Mouse (Mus musculus) naive thymus-derived CD4-positive, alpha-beta T cell, adult 2 months (primary cell): ENCODE results near the gene Rem1.
A peak's percentile ranks its signal among the peaks of the same experiment; 100 is the strongest.
"Not testable (repeated sequence)": the region's sequence is repeated elsewhere in the genome, so short reads cannot be mapped to it uniquely, and the experiment has no call there.

Experiments
- DNase-seq: peaks from one replicate; pipeline ENCODE4 v3.0.0-alpha.2; 2011; ENCODE audit warnings: low read depth

Gene Rem1

DNA sequence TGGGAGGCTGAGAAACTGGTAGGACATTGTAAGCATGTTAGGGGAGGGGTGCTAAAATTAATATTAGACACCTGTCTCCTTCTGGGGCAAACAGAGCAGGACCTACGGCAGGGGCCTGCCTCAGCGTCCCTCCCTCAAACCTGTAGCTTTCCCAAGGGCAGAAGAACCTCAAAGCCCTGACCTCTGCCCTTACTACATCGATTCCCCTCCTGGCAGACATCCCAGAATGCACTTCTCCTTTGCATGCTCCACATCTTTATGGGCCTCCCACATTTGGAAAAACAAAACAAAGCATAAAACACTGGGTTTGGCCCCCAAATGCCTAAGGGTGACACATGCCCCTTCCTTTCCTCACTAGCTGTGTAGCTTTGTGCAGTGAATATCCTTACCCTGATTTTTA lies 2.5 kb downstream of the Rem1 start:
- DNase-seq: no peak

DNA sequence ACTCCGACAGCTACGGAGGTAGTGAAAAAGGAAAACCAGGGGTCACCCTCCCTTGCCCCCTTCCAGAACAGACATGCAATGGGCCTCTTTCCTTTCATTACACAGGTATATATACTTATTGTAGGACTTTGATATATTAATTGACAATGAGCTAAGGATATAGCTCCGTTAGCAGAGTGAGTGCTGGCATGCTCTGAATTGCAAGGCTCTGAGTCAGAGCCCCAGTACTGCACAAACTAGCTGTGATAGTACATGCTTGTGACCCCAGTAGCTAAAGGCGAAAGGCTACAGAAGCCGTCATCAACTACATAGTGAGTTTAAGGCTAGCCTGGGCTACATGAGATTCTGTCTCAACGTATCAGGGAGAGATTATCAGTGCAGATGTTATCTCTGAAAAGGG lies 3.2 kb downstream of the Rem1 start:
- no peak for DNase-seq

DNA sequence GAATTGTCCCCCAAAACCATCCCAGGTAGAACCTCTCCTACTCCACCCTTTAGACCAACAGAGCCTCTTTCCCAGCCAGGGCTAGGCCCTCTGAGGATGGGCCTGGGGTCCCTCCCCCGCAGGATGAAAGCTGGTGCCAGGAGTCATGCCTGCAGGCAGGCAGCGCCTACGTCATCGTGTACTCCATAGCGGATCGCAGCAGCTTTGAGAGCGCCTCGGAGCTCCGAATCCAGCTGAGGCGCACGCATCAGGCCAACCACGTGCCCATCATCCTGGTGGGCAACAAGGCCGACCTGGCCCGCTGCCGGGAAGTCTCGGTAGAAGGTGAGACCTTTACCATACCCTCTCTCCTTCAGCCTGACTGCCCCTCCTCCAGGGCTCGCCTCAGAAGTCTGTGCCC lies 6.6 kb downstream of the Rem1 start:
- DNase-seq: no peak

DNA sequence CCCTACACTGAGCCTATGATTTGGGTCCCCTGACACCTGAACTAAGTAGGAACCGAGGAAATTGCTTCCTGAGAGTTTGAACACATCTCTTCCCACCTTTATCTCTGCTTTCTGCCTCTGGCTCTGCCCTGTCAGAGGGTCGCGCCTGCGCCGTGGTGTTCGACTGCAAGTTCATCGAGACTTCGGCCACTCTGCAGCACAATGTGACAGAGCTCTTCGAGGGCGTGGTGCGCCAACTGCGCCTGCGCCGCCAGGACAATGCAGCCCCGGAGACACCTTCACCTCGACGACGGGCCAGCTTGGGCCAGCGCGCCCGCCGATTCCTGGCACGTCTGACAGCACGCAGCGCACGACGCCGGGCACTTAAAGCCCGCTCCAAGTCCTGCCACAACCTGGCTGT lies 7.6 kb downstream of the Rem1 start:
- no peak for DNase-seq

DNA sequence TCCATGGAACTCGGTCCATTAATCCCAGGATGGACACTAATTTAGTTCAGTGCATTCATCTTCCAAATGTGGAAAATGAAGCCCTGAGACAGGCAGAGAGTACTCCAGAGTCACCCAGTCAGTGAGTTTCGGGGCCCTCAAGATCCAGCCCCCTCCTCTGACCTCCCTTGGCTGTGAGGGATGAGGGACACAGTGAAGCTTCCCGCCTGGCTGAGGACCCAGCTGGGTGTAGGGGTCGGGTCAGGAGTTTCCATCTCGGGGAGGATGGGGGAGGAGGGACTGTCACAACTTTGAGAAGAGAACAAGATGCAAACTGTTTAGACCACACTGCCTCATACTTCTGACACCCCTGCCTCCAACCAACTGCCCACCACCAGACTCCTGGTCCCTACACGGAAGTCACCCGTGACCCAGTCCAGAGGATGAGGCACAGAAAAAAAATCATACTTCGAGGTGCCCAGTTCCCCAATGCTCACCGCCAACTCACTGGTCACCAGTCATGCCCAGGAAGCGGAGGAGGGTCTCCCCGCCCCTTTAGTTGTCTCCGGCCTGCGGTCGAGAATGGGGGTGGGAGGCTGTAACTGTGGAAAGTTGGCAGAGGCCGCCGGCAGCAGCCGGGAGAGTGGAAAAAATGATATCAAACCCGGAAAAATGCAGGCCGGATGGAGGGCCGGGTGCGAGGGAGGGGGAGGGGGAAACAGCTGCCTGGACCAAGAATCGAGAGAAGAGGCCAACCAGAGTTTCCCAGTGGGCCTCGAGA lies 9.7 kb downstream of the Rem1 start:
- no peak for DNase-seq

DNA sequence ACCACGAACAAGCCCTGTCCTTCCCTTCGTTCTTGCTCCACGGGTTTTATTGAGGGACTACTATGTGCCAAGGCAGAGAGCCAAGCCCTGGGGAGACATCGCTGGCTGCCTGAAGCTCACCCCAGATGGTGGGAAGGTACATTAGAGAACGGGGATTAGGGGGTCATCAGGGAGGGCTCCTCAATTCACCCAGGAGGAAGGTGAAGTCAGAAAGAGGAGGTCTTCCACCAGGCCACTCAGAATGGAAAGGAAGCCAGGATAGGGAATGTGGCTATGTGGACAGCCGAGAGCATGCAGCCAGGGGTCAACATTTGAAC lies 10.2 kb downstream of the Rem1 start:
- DNase-seq: no peak

DNA sequence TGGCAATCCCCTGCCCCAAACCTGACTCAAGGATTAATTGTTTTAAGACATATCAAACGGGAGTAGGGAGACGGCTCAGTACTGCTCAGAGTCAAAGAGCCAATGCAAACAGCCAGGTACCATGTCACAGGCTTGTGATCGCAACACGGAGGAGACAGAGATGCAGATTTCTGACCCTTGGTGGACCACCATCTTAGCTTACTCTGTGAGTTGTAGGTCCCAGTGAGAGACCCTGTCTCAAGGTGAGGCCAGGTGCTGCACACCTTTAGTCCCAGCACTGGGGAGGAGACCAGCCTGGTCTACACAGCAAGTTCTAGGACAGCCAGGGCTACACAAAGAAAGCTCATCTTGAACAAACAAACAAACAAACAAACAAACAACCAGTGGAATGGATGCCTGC lies 10.6 kb downstream of the Rem1 start:
- DNase-seq: no peak

DNA sequence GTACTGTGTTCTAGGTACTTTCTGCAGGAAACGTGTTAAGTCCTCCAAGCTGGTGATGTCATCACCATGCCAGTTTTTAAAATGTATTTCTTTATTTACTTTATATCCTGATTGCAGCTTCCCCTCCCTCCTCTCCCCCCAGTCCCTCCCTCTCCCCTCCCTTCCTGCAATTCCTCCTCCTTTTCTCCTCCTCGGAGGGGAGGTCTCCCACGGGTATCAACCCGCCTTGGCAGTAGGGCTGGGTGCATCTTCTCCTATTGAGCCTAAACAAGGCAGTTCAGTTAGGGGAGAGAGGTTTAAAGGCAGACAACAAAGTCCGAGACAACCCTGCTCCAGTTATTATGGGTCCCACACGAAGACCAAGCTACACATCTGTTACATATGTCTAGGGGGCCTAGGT lies 12.1 kb downstream of the Rem1 start:
- DNase-seq: no peak

DNA sequence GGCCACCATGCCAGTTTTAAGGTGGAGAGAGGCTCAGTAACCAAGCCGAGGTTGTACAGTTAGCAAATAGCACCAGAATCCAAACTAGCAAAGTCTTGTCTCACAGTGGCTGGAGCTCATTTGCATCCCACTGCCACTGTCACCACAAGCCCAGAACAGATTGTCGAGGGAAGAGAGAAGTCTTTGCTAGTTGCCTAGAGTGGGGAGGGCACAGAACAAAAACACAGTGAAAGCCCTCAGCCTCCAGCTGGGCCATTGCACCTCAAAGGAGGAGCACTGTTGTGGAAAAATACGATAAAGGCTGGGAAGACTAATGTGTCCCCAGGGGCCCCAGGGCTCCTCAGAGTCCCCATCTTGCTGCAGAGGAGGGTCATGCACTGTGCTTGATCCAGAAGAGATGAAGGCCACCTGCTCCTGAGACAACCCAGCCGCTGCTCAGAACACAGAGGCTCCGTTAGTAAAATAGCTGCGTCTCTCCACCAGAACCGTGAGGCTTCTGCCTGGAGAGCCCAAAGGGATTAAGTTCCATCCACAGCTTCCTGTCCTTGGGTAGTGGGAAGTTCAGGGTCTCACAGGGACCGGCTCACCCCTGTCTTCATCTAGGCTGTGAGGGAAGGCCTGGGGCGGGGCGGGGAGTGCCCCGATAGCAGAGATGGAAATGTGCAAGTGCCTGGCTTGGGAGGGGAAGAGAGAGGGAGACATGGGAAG lies 12.8 kb downstream of the Rem1 start:
- no peak for DNase-seq

DNA sequence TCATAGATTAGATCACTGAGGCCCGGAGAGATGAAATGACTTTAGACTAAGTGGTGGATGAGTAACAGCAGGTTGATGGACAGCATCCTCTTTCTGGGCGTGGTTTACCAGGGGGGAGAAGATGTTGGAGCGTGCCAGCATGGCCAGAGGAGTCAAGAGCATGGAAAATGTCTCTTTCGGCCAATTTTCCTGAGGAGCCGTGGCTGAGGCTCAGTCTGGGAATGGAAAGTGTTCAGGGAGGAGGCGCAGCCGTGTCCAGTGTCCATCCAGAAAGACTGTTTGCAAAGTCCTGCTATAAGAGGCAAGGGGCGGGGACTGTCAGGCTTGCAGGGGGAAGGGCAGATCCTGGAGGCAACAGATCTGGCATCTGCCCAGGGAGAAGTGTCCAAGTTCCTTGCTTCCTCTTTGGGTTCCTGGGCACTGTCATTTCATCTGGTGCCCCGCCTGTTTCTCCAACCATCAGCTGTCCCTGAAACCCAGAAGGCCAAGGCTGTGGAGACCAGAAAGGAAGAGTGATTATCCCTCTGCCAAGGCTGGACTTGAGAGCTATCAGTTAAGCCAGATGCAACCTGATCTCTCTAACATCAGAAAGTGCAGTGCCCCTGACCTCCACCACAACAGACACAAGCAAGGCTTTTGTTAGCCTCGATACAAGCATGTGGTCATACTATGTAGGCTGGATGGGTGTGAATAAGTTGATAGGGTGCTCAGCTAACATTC lies 26.3 kb downstream of the Rem1 start:
- DNase-seq: no peak

DNA sequence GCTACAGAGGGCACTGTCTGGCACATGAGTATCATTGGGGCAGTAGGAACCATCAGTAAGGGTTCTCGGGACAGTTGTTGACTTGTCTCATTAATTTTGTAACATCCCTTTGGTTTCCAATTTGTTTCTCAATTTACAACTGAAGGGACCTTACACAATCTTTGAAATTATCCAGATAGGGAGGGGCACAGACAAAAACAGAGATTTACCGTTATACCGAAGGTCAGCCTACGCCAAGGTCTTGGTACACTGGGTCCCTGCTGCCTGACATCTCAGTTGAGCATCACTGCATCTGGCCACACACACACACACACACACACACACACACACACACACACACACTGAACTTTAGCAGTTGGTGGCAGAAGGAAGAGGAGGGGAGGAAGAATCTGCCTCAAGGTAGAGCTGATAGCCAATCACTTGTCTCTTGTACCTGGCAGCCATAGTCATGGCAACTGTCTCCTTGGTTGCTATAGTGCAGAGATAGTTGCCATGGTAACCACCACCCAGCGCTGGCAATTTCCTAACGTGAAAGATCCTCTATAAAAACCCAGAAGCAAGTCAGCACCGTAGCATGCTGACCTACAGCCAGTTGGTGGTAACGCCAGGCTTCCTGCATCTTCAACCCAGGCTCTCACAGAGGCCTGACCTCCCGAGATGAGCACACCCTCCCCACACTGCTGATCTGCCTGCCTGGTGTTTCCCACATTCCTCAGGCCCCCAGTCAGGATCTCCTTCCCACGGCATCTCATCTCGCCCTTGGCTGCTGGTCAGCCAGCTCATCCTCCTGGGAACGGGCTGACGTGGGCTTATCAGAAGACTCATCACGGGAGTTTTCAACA lies 27.3 kb downstream of the Rem1 start:
- no peak for DNase-seq

DNA sequence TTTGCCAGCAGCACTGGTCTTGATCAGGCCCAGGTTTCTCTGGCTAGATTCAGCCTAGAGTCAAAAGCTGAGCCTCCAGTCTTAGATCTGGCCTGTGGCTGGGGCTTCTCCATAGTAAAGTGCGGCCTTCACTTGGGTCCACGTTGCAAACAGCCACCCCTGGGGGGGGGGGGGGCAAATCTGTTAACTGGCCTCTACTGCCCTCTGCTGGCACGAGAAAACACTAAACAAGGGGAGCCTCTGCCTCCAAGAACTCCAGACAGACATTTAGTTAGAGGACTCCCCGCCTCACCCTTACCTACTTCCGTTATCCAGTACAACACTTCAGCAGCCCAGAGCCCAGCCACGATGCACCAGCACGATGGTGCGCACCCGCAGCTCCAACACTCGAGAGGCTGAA lies 30.6 kb downstream of the Rem1 start:
- peak; percentile 43 for DNase-seq

DNA sequence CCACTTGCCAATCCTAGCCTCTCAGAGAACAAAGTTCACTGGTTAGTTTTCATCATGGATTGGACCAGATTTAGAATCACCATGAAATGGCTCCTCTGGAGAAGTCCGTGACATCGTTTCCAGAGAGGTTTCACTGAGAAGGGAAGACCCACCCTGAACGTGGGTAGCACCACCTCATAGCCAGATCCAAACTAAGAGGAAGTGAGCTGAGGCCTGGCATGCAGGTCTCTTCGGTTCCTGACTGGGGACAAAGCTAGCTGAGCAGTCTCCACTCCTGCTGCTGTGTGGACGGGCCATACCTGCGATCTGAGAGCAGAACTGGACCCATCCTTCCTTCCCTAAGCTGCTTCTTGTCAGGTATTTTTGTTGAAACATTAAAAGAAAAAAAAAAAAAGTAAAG lies 34.4 kb downstream of the Rem1 start:
- no peak for DNase-seq

DNA sequence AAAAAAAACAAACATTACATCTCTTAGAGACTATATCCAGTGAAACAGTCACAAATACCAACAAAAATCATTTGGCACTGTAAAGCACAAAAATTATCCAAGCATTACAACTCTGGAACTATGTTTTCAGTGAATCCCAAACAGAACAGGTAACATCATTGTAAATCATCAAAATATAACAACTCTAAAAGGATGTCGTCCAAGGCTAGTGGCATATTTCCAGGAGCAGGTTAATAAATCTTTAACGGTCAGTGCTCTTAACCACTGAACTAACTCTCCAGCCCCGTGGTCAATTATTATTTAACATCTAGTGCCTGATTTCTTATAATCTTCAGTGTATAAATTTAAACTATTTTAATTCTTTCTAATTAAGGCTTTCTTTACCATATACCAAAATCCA lies 39.4 kb downstream of the Rem1 start:
- DNase-seq: not testable (repeated sequence)

DNA sequence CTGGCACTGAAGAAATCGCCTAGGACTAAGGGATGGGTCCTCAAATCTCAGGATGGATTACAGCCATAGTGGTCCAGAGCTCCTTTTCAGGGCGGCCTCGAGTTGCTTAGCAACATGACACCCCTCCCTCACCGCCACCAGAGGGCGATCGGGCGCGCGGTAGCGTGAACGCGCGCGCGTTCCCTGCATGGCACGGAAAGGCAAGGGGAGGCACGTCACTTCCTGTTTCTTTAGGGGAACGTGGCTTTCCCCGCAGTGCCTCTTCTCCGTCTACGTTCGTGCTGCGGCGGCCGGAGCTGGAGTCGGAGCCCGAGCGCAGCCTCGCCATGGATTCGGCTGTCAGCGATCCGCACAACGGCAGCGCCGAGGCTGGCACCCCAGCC lies 42.5 kb downstream of the Rem1 start, which contains the start of gene H13:
H13 (plus strand) TSS at position 206 of the 383 bp plus-strand sequence.
- peak; percentile 97 for DNase-seq

DNA sequence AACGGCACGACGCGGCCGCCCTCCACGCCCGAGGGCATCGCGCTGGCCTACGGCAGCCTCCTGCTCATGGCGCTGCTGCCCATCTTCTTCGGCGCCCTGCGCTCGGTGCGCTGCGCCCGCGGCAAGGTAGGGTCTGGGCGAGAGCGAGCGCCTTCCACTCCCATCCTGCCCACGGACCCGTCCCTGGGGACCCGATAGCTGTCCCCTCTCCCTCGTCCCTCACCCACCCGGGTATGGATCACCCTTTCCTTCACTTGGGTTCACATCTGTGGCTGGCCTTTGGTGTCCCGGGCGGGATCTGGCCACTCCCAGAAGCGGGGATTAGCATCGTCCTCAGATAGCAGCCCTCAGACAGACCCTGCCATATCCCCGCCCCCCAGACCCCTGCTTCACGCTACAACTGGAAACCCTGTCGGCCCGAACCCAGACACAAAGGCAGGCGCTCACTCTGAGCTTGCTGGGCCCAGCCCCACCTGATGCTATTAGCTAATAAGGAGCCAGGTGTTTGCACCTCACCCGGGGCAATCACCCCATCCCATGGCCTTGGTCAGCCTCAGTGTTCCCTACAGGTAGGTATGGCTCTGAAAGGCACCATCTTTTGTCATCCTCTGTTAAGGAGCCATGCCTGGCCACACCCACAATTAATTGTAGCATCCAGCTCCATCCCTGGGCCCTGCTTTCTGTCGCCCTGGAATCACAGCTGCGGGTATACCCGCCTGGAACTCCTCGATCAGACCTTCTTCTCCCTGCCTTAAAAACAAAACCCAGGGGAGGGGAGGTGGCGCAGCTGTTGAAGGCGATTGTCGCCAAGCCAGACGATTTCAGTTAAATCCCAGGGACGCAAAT lies 43.1 kb downstream of the Rem1 start:
- peak; percentile 42 for DNase-seq

DNA sequence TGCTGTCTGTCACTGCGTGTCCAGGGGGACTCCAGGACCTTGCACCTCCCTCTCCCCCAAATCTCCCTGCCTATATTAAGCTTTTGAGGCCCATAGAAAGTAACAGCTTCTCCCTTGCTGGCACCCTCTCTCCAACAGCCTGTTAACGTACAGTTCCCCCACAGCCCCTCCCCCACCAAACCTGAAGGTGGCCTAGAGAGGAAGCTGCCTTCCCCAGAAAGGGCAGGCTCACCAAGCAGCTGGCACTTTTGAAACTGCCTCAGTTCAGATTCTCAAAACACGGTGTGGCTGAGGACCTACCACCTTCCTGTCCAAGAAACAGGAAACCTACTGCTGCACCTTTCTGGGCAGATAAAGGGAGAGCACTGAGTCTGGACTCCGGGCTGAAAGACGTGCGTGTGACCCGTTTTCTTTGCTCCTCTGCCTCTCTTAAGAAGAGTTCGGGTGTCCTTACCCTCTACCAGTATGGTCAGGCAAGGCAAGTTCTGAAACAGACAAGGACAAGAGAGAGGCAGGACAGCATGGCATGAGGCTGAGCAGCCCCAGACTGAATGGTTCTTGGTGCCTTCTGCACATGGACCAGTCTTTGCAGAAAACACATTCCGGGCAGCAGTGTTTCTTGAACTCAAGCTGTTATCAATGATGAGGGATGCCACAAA lies 44.4 kb downstream of the Rem1 start:
- peak; percentile 70 for DNase-seq

DNA sequence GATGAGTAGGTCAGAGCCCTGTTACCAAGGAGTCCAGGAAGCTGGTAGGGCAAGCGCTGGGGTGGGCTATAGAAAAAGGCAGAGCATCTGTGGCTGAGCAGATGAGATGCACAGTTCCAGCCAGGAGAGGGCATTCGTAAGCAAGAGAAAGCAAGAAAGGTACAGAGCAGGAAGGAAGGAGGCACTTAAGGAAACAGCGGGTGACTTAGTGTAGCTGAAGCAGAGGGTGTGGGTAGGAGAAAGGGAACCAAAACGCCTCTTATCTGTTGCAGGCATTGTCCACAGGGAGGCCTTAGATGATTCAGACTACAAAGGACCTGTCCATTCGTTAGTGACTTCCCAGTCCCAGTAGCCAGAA lies 44.9 kb downstream of the Rem1 start:
- DNase-seq: peak; percentile 78

DNA sequence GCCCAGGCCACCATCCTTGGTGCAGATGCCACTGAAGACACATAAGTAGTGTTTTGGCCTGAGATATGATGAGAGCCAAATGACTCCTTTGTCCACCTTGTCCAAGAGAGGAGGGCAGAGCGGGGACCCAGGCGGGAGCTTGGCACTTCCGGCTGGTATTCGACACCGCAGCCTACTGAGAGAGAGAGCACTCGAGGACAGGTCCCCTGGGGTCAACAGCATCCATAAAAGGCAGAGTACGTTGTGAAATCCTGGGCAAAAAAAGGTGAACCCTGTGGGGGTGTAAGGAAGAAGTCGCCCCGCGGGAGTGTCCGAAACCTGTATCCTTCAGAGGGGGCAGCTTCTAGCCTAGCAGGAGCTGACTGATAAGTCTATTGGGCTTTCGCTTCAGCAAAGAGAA lies 45.4 kb downstream of the Rem1 start:
- DNase-seq: no peak

DNA sequence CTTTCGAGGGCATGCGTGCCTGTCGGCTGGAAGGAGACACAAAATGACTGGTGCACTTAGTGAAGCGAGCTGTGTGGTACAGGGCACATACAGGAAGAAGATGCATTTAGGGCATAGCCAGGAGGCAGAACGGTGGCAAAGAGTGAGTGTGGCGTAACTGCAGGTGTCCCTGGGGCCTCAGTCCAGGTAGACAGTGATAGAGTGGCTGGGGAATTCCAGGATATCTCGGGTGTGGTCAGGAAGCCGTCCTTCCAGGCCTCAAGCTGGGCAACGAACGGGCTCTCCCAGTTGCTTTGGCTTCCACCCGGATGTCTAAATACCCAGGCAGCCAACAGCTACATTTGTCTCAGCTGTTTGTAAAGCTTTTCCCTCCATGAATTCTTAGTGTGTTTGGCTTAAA lies 47.4 kb downstream of the Rem1 start:
- DNase-seq: no peak

DNA sequence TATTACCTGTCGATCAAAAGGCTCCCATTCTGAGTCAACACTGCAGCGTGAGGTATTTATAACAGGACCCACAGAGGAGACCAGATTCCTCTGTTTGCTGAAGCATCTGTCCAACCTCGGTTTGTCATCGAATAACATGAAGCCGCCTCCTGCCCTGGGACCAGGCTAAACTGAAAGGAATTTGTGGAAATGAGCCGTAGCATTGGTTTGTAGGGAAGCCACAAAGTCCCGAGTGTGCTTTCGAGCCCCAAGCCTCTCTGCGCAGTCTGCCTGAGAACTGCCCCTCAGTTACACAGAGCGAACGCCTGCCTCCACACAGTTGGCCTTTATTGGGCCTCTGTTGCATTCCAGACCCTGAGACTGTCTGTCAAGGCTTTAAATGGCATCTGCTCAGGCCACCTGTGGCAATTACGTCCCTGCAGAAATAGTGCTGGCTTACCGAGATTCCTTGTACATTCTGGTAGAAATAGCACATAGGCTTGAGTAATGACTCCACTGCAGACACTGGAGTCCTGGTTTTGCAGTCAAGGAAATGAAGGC lies 48.6 kb downstream of the Rem1 start:
- no peak for DNase-seq
